Mouse (Mus musculus) embryonic facial prominence, embryonic 12.5 days (tissue): Measurements from ENCODE around the gene Glrx2. TPM values are rescaled to one million over a fixed set of nuclear protein-coding genes. Genes with fewer than 3 reads are reported as not detected.
A peak's percentile ranks its signal among the peaks of the same experiment; 100 is the strongest.
"Not testable (repeated sequence)": the region's sequence is repeated elsewhere in the genome, so short reads cannot be mapped to it uniquely, and the experiment has no call there.

ENCODE experiments used
- ATAC-seq: fragments of 200-750 bp; cut with Nextera tagmentation; 2 replicates; pipeline ENCODE4 v1.8.0; 2017; ENCODE audit not compliant: insufficient number of reproducible peaks, insufficient read depth, low FRiP score, low TSS enrichment
- H3K27ac ChIP-seq: fragments of 300-500 bp; sonication (generic); 2 replicates; pipeline ENCODE4 v1.5.1; 2016; ENCODE audit warnings: mild to moderate bottlenecking
- H3K27me3 ChIP-seq: fragments of 300-500 bp; sonication (generic); 2 replicates; pipeline ENCODE4 v1.6.1; 2016; ENCODE audit warnings: mild to moderate bottlenecking, moderate library complexity
- H3K36me3 ChIP-seq: fragments of 300-500 bp; sonication (generic); 2 replicates; pipeline ENCODE4 v1.6.1; 2016; ENCODE audit warnings: mild to moderate bottlenecking
- H3K4me1 ChIP-seq: fragments of 300-500 bp; sonication (generic); 2 replicates; pipeline ENCODE4 v1.6.1; 2016
- H3K4me2 ChIP-seq: fragments of 300-500 bp; sonication (generic); replicated peaks from 2 replicates; pipeline ENCODE4 v1.6.1; 2016; ENCODE audit warnings: mild to moderate bottlenecking, moderate library complexity
- H3K4me3 ChIP-seq: fragments of 300-500 bp; sonication (generic); 2 replicates; pipeline ENCODE4 v1.5.1; 2016; ENCODE audit warnings: mild to moderate bottlenecking
- H3K9ac ChIP-seq: fragments of 300-500 bp; sonication (generic); 2 replicates; pipeline ENCODE4 v1.6.1; 2016; ENCODE audit warnings: mild to moderate bottlenecking, moderate library complexity
- H3K9me3 ChIP-seq: fragments of 300-500 bp; sonication (generic); 2 replicates; pipeline ENCODE4 v1.6.1; 2016; ENCODE audit warnings: mild to moderate bottlenecking, moderate library complexity
- WGBS: fragments of 180-500 bp; shearing (Covaris S2); methylation state at CpG from one replicate; pipeline ENCODE4 v1.1.7; 2016; 5-methylcytosine and 5-hydroxymethylcytosine counted together
- polyA plus RNA-seq: library from polyadenylated mRNA; unstranded; fragments of >200 nt; fragmentation: Nextera tagmentation; extraction: Ambion mirVana; gene quantifications from 2 replicates; pipeline ENCODE4 v1.2.1, GENCODE M21; 2016

Glrx2 gene
- 125 and 129 TPM in 2 replicates for polyA plus RNA-seq

- H3K27me3 ChIP-seq, H3K4me3 ChIP-seq, H3K9me3 ChIP-seq, H3K36me3 ChIP-seq, H3K27ac ChIP-seq, ATAC-seq, H3K4me2 ChIP-seq, H3K9ac ChIP-seq, H3K4me1 ChIP-seq: not testable (repeated sequence)
- no CpG with 5 or more reads among the region's 2 CpGs for WGBS
These were observed at the start of gene Glrx2 for GRCm38 (mm10) chr1:143716038-143716437. Gene Glrx2, plus strand, starts transcription at chr1:143716338.

GRCm38 (mm10) chr1:143675734-143676361 lies 40.3 kb upstream of the Glrx2 start:
- H3K27ac ChIP-seq = no peak overlapping the region
- no peaks in the 10 kb centered on the region for H3K4me1 ChIP-seq
- H3K4me2 ChIP-seq = no peak overlapping the region
- no peaks in the 10 kb centered on the region for H3K9me3 ChIP-seq
- 90% methylated on average over 4 of the region's 4 CpGs for WGBS
- no peaks in the 10 kb centered on the region for H3K27me3 ChIP-seq
- peaks cover 23% of the 10 kb centered on the region for H3K36me3 ChIP-seq
- H3K4me3 ChIP-seq = no peak overlapping the region
- no peak for ATAC-seq
- no peak overlapping the region for H3K9ac ChIP-seq

- 97% methylated on average over 5 of the region's 5 CpGs for WGBS
These were observed 35.0 kb upstream of the Glrx2 start for GRCm38 (mm10) chr1:143681108-143681507.

GRCm38 (mm10) chr1:143684849-143685248 lies 31.3 kb upstream of the Glrx2 start:
- H3K4me2 ChIP-seq = no peak overlapping the region
- no peak overlapping the region for H3K4me3 ChIP-seq
- no peak overlapping the region for H3K27ac ChIP-seq
- H3K9ac ChIP-seq = no peak overlapping the region
- ATAC-seq = no peak
- H3K4me1 ChIP-seq = no peaks in the 10 kb centered on the region
- peaks cover 45% of the 10 kb centered on the region for H3K36me3 ChIP-seq
- 85% methylated on average over 3 of the region's 3 CpGs for WGBS
- no peaks in the 10 kb centered on the region for H3K27me3 ChIP-seq
- H3K9me3 ChIP-seq = no peaks in the 10 kb centered on the region

More at GRCm38 (mm10) chr1:143681108-143681507, 35.0 kb upstream of the Glrx2 start:
- Histone ChIP-seq H3K9me3 (no peaks in the 10 kb centered on the region), H3K27ac (no peak overlapping the region), H3K4me1 (no peaks in the 10 kb centered on the region), H3K9ac (no peak overlapping the region), H3K27me3 (no peaks in the 10 kb centered on the region), H3K36me3 (peaks cover 38% of the 10 kb centered on the region), H3K4me3 (no peak overlapping the region), H3K4me2 (no peak overlapping the region)
- no peak for ATAC-seq

DNA sequence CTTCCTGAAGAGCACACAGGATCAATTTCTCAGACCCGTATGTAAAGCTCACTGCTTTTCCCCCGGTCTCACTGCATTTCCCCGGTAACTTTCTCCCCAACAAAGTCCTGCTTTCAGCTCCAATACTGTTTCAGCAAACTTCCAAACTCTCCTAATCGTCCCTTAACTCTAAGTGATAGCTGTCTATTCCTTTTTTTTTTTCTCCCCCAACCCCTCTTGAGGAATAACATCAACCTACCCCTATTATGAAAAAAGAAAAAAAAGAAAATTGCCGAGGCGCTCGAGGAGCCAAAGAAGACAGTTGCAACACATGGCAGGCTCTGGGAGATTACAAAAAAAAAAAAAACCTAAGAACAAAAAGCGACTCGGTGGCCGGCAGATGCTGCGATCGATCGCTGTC lies 14.4 kb upstream of the Glrx2 start:
- peak overlapping the region; percentile 77 for H3K4me3 ChIP-seq
- no peaks in the 10 kb centered on the region for H3K9me3 ChIP-seq
- peak overlapping the region; percentile 91 for H3K9ac ChIP-seq
- peaks cover 7% of the 10 kb centered on the region; the same call in 1 of the 2 replicates for H3K4me1 ChIP-seq
- WGBS = 1% methylated on average over 13 of the region's 13 CpGs
- H3K27me3 ChIP-seq = no peaks in the 10 kb centered on the region
- peak overlapping the region; percentile 89; the same call in 1 of the 2 replicates for H3K27ac ChIP-seq
- peak overlapping the region; percentile 73 for H3K4me2 ChIP-seq
- H3K36me3 ChIP-seq = peaks cover 4% of the 10 kb centered on the region; the same call in 1 of the 2 replicates
- no peak for ATAC-seq

GRCm38 (mm10) chr1:143702141-143702740 lies 13.9 kb upstream of the Glrx2 start:
- H3K4me1 ChIP-seq = peaks cover 7% of the 10 kb centered on the region; the same call in 1 of the 2 replicates
- H3K4me3 ChIP-seq = peak overlapping the region; percentile 77
- H3K27ac ChIP-seq = peak overlapping the region; percentile 89
- H3K36me3 ChIP-seq = no peaks in the 10 kb centered on the region
- peak overlapping the region; percentile 73 for H3K4me2 ChIP-seq
- WGBS = 2% methylated on average over 47 of the region's 48 CpGs
- no peaks in the 10 kb centered on the region for H3K27me3 ChIP-seq
- ATAC-seq = peak; percentile 81
- H3K9ac ChIP-seq = peak overlapping the region; percentile 91
- no peaks in the 10 kb centered on the region for H3K9me3 ChIP-seq

- H3K27ac ChIP-seq = peak within 1 kb of the TSS; percentile 89
- H3K4me3 ChIP-seq = peak within 1 kb of the TSS; percentile 77
- no peaks in the 10 kb centered on the region for H3K9me3 ChIP-seq
- H3K4me2 ChIP-seq = peak within 1 kb of the TSS; percentile 73
- WGBS = under 1% methylated on average over 71 of the region's 74 CpGs
- peak; percentile 99 for ATAC-seq
- no peaks in the 10 kb centered on the region for H3K27me3 ChIP-seq
- no peaks in the 10 kb centered on the region for H3K36me3 ChIP-seq
- H3K9ac ChIP-seq = peak within 1 kb of the TSS; percentile 91
- H3K4me1 ChIP-seq = peaks cover 7% of the 10 kb centered on the region; the same call in 1 of the 2 replicates
These were observed 13.3 kb upstream of the Glrx2 start, which contains the start of gene Cdc73 for GRCm38 (mm10) chr1:143702741-143703262. Gene Cdc73, minus strand, starts transcription at chr1:143702893.

DNA sequence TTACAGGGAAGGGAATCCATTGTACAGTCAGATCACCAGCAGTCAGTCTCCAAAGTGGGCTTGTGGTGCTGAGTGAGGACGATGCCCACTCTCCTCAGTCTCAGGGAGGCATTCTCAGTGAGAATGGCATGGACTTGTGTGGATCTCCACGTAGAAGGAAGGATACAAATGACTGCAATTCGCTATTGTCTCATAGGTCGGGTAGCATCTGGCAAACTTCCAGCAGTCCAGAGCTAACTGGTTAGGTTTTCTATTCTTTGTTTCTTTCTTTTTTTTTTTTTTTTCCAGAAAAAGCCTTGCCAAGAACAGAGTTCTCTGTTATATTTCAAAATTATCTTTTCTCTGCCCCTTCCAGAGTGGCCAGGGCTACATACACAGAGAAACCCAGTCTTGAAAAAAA lies 9.1 kb upstream of the Glrx2 start:
- no peak for ATAC-seq
- Histone ChIP-seq H3K9ac (no peak overlapping the region), H3K36me3 (no peaks in the 10 kb centered on the region)

DNA sequence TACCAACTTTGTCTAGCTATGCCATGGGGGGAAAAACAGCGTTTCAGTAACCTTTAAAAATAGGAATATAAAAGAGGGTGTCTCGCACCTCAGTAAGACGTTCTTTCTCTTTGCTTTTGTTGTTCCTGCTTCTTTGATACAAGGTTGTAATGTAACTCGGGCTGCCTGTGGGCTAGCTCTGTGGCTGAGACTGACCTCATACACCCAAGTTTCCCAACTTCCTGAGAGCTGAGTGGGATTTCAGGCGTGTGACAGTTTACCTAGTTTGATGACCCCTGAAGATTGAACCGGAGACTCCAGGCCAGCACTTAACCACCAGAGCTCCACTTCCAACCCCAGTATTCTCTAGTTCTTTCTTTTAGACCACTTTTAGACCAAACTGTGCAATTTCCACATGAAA lies 7.8 kb upstream of the Glrx2 start:
- H3K36me3 ChIP-seq = no peaks in the 10 kb centered on the region
- H3K9me3 ChIP-seq = no peaks in the 10 kb centered on the region
- WGBS = 81% methylated on average over 6 of the region's 6 CpGs

More for the DNA sequence above, 9.1 kb upstream of the Glrx2 start:
- Histone ChIP-seq H3K9me3 (no peaks in the 10 kb centered on the region), H3K4me3 (no peak overlapping the region), H3K4me2 (no peak overlapping the region), H3K27me3 (no peaks in the 10 kb centered on the region), H3K4me1 (0 out of 2 replicates have a peak, but pooled peaks cover 5% of the 10 kb centered on the region), H3K27ac (no peak overlapping the region)
- WGBS = 70% methylated on average over 4 of the region's 4 CpGs

DNA sequence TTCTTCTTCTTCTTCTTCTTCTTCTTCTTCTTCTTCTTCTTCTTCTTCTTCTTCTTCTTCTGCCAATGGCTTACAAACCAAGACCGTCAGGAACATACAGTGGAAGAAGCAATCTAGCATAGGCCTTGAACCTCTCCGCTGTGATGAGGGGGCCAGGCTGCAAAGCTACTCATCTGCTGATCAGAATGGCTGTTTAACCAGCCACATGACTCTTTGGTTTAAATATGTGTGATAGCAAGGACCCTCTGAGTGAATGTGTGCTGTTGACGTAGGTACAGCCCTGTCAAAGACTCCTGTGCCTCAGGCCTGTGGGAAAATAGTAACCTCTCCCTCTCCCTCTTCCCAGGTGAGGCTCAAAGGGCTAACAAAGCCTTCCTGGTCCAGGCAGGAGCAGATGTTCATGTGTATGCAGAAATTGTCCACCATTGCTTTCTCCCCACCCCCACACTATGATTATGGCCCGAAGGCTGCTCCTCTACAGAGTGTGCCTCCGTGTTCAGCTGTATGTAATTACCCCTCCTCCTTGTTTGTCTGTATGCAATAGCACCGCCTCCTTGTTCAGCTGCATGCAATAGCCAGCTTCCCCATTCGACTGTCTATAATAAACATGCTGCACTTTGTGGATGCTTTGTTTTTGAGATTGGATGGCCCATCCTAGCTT lies 6.0 kb upstream of the Glrx2 start:
- H3K27me3 ChIP-seq = no peaks in the 10 kb centered on the region

More for the DNA sequence above, 7.8 kb upstream of the Glrx2 start:
- Histone ChIP-seq H3K4me2 (no peak overlapping the region), H3K4me1 (0 out of 2 replicates have a peak, but pooled peaks cover 5% of the 10 kb centered on the region), H3K4me3 (no peak overlapping the region), H3K9ac (no peak overlapping the region), H3K27me3 (no peaks in the 10 kb centered on the region), H3K27ac (no peak overlapping the region)
- no peak for ATAC-seq

DNA sequence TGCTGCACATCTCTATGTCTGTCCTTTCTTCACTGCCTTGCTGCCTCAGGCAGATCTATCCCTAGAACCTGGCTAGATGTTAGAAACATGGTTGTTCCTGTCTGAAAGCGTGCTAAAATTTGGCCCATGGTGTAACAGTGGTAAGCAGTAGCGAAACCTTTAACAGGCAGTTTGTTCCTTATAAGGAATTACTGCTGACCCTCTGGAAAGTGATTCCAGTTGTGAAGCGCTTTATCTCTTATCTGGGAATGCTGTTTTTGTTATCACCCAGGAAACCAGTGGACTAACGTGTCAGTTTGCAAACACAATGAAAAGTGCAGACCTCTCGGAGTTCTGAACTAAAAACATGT lies 5.5 kb upstream of the Glrx2 start:
- no peak overlapping the region for H3K27ac ChIP-seq

More for the DNA sequence above, 6.0 kb upstream of the Glrx2 start:
- Histone ChIP-seq H3K27ac (no peak overlapping the region), H3K4me1 (0 out of 2 replicates have a peak, but pooled peaks cover 5% of the 10 kb centered on the region), H3K4me3 (no peak overlapping the region), H3K9me3 (no peaks in the 10 kb centered on the region), H3K36me3 (no peaks in the 10 kb centered on the region), H3K4me2 (no peak overlapping the region), H3K9ac (no peak overlapping the region)
- ATAC-seq = peak; percentile 72; the same call in 1 of the 2 replicates
- 54% methylated on average over 7 of the region's 7 CpGs for WGBS

More for the DNA sequence above, 5.5 kb upstream of the Glrx2 start:
- Histone ChIP-seq H3K4me1 (0 out of 2 replicates have a peak, but pooled peaks cover 5% of the 10 kb centered on the region), H3K4me3 (no peak overlapping the region), H3K9ac (no peak overlapping the region), H3K9me3 (no peaks in the 10 kb centered on the region), H3K36me3 (no peaks in the 10 kb centered on the region), H3K27me3 (no peaks in the 10 kb centered on the region), H3K4me2 (no peak overlapping the region)
- no peak for ATAC-seq
- WGBS = 74% methylated on average over 5 of the region's 5 CpGs
